Mouse (Mus musculus) hindlimb bud, embryonic 11.5 days (tissue): ENCODE measurements around the gene Hbb-bh2.
"Not testable (repeated sequence)": the region's sequence is repeated elsewhere in the genome, so short reads cannot be mapped to it uniquely, and the experiment has no call there.

Experiments
- DNase-seq: peaks from one replicate; pipeline ENCODE4 v3.0.0-alpha.2; 2012; ENCODE audit warnings: low read depth, low spot score; ENCODE audit errors: extremely low spot score

Gene Hbb-bh2

GRCm38 (mm10) chr7:103813152-103813551, 27.2 kb downstream of the Hbb-bh2 start:
- not testable (repeated sequence) for DNase-seq

DNA sequence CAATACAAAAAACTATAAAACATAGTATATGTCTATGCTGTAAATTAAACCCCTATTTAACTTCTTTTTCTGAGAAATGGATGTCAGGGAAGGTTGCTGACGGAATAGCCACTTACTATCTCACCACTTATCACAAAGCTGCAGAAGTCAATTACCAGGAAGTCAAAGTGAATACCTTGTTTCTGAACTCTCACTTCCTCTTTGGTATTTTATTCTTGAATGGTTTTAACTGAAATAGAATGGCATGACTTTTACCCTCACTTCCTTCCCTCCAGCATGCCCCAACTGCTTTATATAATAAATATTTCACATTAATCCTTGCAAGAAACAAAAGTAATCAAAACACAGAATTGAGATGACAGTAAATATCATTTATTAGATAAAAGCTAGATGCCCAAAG, 28.1 kb downstream of the Hbb-bh2 start:
- DNase-seq = no peak

DNA sequence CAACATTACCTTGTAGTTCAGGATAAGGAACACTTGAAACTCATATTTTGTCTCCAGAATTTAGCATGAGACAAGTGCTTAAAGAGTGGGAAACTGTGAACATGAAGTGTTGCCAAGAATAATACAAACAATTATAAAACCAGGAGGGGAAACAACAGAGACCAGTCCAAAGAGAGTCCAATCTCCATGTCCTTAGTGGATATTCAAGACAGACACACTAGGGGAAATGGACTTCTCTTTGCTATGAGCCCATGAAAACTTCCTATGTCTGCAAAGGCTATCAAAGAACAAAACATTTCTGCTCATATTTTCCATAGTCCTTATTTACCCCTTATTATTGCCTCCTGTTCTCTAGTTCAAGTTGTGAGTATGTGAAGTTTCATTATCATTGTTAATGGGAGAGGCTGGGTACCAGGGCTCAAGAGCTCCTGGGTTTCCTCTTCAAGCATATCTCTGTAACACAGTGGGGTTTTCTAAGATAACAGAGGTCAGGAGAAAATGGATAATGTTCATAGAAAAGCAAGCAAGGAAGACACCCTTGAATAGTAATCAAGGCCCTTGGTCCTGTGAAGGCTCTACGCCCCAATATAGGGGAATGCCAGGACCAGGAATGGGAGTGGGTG, 29.0 kb downstream of the Hbb-bh2 start:
- DNase-seq = no peak

DNA sequence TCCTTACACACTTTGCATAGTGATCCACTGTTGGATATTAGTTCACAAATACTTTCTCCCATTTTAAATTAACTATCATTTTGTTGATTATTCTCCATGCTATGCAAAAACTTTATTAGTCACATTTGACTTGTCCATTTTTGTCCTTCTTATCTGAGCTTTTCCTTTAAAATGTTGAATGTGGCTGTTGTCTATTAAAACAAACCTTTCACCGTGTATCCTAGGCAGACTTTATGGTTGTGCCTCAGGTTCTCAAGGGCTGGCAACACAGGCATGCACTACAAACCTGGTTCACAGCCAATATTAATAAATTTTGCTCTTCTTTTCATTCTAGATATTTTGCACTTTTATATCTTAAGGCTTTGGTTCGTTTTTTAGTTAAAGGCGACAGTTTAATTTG, 29.6 kb downstream of the Hbb-bh2 start:
- no peak for DNase-seq

- no peak for DNase-seq
These were observed 30.0 kb downstream of the Hbb-bh2 start for GRCm38 (mm10) chr7:103810296-103810695.

GRCm38 (mm10) chr7:103809801-103810155, 30.5 kb downstream of the Hbb-bh2 start:
- no peak for DNase-seq

GRCm38 (mm10) chr7:103808971-103809800, 31.1 kb downstream of the Hbb-bh2 start:
- DNase-seq = no peak

- DNase-seq = not testable (repeated sequence)
These were observed 32.2 kb downstream of the Hbb-bh2 start for GRCm38 (mm10) chr7:103808120-103808519.

DNA sequence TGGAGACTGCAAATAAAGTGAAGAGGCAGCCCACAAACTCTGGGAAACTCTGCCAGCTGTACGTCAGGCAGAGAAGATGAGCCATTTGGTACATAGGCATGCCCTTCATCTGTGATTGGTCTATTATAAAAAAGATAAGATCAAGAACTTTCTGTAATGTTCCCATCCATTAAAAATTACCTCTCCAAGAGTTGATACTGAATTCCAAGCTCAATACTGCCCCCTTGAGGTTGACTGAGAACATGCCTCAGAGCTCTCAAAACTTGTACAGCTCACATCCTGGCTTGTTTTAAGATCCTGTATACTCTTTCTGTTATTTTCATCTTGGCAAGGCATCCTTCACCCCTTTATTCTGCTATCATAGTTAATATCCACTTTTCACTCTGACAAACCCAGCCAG, 33.5 kb downstream of the Hbb-bh2 start:
- peak; percentile 30 for DNase-seq

- no peak for DNase-seq
These were observed 47.5 kb downstream of the Hbb-bh2 start for GRCm38 (mm10) chr7:103792669-103793388.

- no peak for DNase-seq
These were observed 48.6 kb downstream of the Hbb-bh2 start, which contains the start of gene Olfr67 for GRCm38 (mm10) chr7:103791721-103792120. Gene Olfr67, minus strand, starts transcription at chr7:103791821.
